Mouse (Mus musculus): ENCODE measurements at regions not wholly inside any gene's neighbourhood (a gene's known extent, or its start where the extent isn't known, plus 50 kb on each side); places are given as distances from the start of the nearest gene placed in this dataset.

GRCm38 (mm10) chr14:76188105-76188645, 77.5 kb downstream of the Nufip1 start:
- ATAC-seq (ENCODE audit: low FRiP score), result no peak
- Histone ChIP-seq H3K4me2 (no peak overlapping the region), H3K9ac (no peak overlapping the region), H3K36me3 (no peaks in the 10 kb centered on the region), H3K4me3 (no peak overlapping the region), H3K27ac (no peak overlapping the region), H3K27me3 (no peaks in the 10 kb centered on the region), H3K9me3 (no peaks in the 10 kb centered on the region), H3K4me1 (replicated peaks) (peaks cover 6% of the 10 kb centered on the region)
- WGBS, result 81% methylated on average over 6 of the region's 6 CpGs

- 75% methylated on average over 10 of the region's 10 CpGs for WGBS
- no peak for ATAC-seq (ENCODE audit: low FRiP score)
- H3K9ac ChIP-seq, result no peak overlapping the region
These were observed 84.6 kb downstream of the Nufip1 start for GRCm38 (mm10) chr14:76195324-76195723.

GRCm38 (mm10) chr14:76197357-76197756, 86.7 kb downstream of the Nufip1 start:
- ATAC-seq (ENCODE audit: low FRiP score), result no peak
- Histone ChIP-seq H3K27me3 (no peaks in the 10 kb centered on the region), H3K4me2 (no peak overlapping the region), H3K4me1 (replicated peaks) (peaks cover 6% of the 10 kb centered on the region; the same call in 1 of the 2 replicates), H3K27ac (no peak overlapping the region), H3K9me3 (no peaks in the 10 kb centered on the region), H3K36me3 (no peaks in the 10 kb centered on the region), H3K9ac (no peak overlapping the region), H3K4me3 (no peak overlapping the region)
- 86% methylated on average over 2 of the region's 2 CpGs for WGBS

More at GRCm38 (mm10) chr14:76195324-76195723, 84.6 kb downstream of the Nufip1 start:
- no peak overlapping the region for H3K27ac ChIP-seq
- no peaks in the 10 kb centered on the region for H3K36me3 ChIP-seq
- H3K4me1 ChIP-seq (replicated peaks), result peaks cover 6% of the 10 kb centered on the region; the same call in 1 of the 2 replicates
- H3K4me2 ChIP-seq, result no peak overlapping the region
- H3K27me3 ChIP-seq, result no peaks in the 10 kb centered on the region
- no peak overlapping the region for H3K4me3 ChIP-seq
- H3K9me3 ChIP-seq, result no peaks in the 10 kb centered on the region

DNA sequence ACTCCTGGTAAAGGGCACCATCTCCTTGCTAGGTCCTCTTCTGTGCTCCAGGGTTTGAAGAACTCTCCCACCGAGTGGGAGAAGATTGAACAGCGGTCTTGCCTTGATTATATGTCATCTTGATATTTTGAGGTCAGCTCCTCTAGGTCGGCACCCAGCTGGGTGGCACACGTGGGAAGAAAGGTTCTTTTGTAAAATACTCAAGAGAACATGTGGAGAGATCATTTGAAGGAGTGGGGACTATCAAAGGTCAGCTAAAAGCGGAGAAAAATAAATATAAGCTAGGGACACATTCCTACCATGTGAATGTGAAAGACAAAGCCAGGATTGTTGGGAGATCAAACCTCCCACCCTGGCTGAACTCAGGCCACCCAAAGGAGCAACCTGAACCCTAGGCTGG, 87.7 kb downstream of the Nufip1 start:
- Histone ChIP-seq H3K36me3 (no peaks in the 10 kb centered on the region), H3K9ac (no peak overlapping the region), H3K27me3 (no peaks in the 10 kb centered on the region), H3K27ac (no peak overlapping the region), H3K4me3 (no peak overlapping the region), H3K4me2 (no peak overlapping the region), H3K9me3 (no peaks in the 10 kb centered on the region), H3K4me1 (replicated peaks) (peaks cover 6% of the 10 kb centered on the region; the same call in 1 of the 2 replicates)
- no peak for ATAC-seq (ENCODE audit: low FRiP score)
- 60% methylated on average over 5 of the region's 5 CpGs for WGBS

DNA sequence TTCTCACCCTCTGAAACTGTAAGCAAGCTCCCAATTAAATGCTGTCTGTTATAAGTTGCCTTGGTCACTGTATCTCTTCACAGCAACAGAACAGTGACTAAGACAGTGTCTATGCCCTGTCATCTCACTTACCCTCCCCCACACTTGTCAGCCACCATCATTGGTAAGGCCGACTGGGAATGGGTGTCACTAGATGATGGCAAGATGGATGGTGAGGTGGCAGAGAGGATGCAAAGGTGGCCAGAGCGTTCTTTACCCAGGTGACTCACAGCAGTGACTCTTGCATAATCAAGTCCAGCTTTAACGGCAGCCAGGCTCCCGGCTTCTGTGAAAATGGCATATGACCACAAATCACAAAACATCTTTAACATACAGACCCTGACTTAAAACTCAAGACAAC, 91.9 kb downstream of the Nufip1 start:
- no peaks in the 10 kb centered on the region for H3K9me3 ChIP-seq
- H3K27me3 ChIP-seq, result no peaks in the 10 kb centered on the region
- ATAC-seq (ENCODE audit: low FRiP score), result no peak
- no peak overlapping the region for H3K9ac ChIP-seq
- no peak overlapping the region for H3K27ac ChIP-seq
- H3K4me3 ChIP-seq, result no peak overlapping the region
- no peaks in the 10 kb centered on the region for H3K36me3 ChIP-seq
- no peak overlapping the region for H3K4me2 ChIP-seq
- H3K4me1 ChIP-seq (replicated peaks), result no peaks in the 10 kb centered on the region
- WGBS, result 94% methylated on average over 4 of the region's 4 CpGs

DNA sequence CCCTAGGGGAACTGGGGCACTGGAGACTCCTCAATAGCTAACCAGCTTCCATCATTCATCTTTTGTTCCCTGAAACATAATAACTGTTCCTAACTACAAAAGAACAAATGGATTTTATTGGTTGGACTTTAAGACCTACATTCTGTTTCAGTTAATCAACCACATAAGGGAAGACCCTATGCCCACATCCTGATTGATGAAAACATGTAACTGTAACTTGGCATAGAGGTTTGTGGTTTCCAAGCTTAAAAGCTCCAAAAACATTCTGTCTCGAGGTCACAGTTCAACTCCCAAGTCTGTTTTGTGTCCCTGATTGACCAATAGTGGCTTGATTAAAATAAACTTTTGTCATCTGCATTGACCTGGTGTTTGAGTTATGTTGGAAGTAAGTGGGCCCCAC, 92.4 kb downstream of the Nufip1 start:
- no peaks in the 10 kb centered on the region for H3K27me3 ChIP-seq
- H3K4me2 ChIP-seq, result no peak overlapping the region
- ATAC-seq (ENCODE audit: low FRiP score), result no peak
- no peak overlapping the region for H3K4me3 ChIP-seq
- WGBS, result 76% methylated on average over 1 of the region's 1 CpGs
- no peaks in the 10 kb centered on the region for H3K4me1 ChIP-seq (replicated peaks)
- H3K36me3 ChIP-seq, result no peaks in the 10 kb centered on the region
- no peak overlapping the region for H3K9ac ChIP-seq
- no peak overlapping the region for H3K27ac ChIP-seq
- H3K9me3 ChIP-seq, result no peaks in the 10 kb centered on the region

DNA sequence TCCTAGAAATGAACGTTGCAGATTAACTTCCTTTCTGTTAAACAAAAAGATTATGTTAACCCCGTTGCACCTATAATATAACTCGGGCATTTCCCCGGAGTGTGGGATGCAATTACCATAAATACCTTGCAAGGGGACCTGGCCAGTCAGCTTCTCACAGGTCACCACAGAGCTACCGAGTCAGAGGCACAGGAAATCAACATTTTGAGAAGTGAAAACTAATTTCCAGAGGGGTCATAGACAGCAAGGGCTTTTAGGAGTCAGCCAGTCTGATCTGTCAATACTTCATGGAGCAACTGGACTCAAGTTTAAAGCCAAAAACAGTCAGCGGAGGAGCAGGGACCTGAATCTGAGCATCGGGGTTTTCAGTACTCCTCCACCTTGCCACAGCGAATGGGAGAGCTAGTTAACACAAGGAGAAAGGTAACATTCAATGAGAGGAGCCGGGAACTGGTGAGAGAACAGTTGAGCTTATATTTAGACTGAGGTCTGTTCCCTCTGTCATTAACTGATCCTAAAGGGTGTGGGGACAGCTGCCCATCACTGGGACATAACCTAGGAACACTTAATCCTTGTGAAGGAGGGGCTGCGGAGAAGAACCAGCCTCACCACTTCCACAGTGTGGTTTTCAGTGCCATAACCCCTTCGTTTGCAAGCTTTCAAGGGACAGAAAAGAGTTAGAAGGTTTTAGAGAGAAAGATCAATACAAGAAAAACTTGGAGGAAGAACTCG, 105.9 kb downstream of the Nufip1 start:
- 84% methylated on average over 12 of the region's 12 CpGs for WGBS
- no peaks in the 10 kb centered on the region for H3K27me3 ChIP-seq
- no peak overlapping the region for H3K4me3 ChIP-seq
- H3K27ac ChIP-seq, result no peak overlapping the region
- H3K4me1 ChIP-seq (replicated peaks), result peaks cover 8% of the 10 kb centered on the region; the same call in 1 of the 2 replicates
- no peak overlapping the region for H3K4me2 ChIP-seq
- ATAC-seq (ENCODE audit: low FRiP score), result no peak
- no peaks in the 10 kb centered on the region for H3K36me3 ChIP-seq
- no peak overlapping the region for H3K9ac ChIP-seq
- peaks cover 8% of the 10 kb centered on the region for H3K9me3 ChIP-seq

DNA sequence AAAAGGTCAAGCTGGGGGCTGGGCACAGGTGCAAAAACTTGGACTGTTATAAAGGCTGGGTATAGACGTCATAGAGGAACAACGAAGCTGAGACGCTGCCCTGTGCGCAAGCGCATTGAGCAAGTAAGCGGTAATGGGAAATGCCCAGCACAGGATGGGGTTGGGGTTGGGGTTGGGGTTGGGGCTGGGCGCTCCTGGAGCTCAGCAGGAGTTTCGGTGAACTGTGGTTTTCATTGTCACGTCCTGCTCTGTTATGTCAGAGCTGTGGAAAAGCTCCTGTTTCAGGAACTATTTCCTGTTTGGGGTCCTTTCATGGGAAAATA, 106.4 kb downstream of the Nufip1 start:
- Histone ChIP-seq H3K4me1 (replicated peaks) (peaks cover 13% of the 10 kb centered on the region; the same call in 1 of the 2 replicates), H3K27me3 (no peaks in the 10 kb centered on the region)
- WGBS, result 79% methylated on average over 9 of the region's 9 CpGs

DNA sequence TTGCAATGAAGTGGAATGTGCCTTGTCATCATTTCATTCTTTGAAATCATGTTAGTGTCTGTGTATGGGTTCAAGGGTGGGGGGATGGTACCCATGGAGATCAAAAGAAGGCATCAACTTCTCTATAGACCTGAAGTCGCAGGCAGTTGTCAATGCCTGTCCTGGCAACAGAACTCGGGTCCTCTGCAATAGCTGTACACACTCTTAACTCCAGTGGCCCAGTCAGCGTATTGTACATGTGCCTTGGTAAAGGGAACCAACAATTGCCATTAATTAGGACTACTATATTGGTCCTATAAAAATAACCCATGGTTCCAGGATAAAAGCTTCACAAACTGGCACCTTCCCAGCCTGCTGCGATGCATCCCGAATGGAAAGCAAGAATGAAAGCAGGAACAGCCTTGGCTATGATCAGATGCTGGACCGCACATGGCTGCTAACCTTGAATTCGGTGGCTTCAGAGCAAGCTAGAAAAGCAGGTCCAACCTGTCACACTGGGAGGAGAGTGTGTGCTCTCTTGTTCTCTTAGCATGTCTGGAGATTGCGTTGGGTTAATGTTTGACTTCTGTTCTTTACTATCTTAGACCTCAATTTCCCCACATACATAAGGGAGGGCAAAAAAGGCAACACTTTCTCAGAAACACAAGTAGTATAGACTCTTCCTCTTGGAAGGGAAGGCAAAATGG, 107.0 kb downstream of the Nufip1 start:
- Histone ChIP-seq H3K27me3 (no peaks in the 10 kb centered on the region), H3K4me3 (no peak overlapping the region), H3K4me2 (no peak overlapping the region), H3K36me3 (no peaks in the 10 kb centered on the region), H3K9me3 (peaks cover 8% of the 10 kb centered on the region), H3K27ac (no peak overlapping the region), H3K9ac (no peak overlapping the region), H3K4me1 (replicated peaks) (peaks cover 19% of the 10 kb centered on the region; the same call in 1 of the 2 replicates)
- no peak for ATAC-seq (ENCODE audit: low FRiP score)
- 89% methylated on average over 8 of the region's 8 CpGs for WGBS

More for the DNA sequence above, 106.4 kb downstream of the Nufip1 start:
- Histone ChIP-seq H3K27ac (no peak overlapping the region), H3K9ac (no peak overlapping the region), H3K4me2 (no peak overlapping the region), H3K4me3 (no peak overlapping the region), H3K9me3 (peaks cover 8% of the 10 kb centered on the region), H3K36me3 (no peaks in the 10 kb centered on the region)
- no peak for ATAC-seq (ENCODE audit: low FRiP score)

- H3K9ac ChIP-seq, result no peak overlapping the region
- no peaks in the 10 kb centered on the region for H3K36me3 ChIP-seq
- peak overlapping the region; percentile 58; the same call in 1 of the 2 replicates for H3K27ac ChIP-seq
- H3K4me2 ChIP-seq, result no peak overlapping the region
- peaks cover 8% of the 10 kb centered on the region for H3K9me3 ChIP-seq
- peaks cover 19% of the 10 kb centered on the region; the same call in 1 of the 2 replicates for H3K4me1 ChIP-seq (replicated peaks)
- no peaks in the 10 kb centered on the region for H3K27me3 ChIP-seq
- peak; percentile 79 for ATAC-seq (ENCODE audit: low FRiP score)
- no peak overlapping the region for H3K4me3 ChIP-seq
- 38% methylated on average over 5 of the region's 5 CpGs for WGBS
These were observed 110.3 kb downstream of the Nufip1 start for GRCm38 (mm10) chr14:76220952-76221351.

DNA sequence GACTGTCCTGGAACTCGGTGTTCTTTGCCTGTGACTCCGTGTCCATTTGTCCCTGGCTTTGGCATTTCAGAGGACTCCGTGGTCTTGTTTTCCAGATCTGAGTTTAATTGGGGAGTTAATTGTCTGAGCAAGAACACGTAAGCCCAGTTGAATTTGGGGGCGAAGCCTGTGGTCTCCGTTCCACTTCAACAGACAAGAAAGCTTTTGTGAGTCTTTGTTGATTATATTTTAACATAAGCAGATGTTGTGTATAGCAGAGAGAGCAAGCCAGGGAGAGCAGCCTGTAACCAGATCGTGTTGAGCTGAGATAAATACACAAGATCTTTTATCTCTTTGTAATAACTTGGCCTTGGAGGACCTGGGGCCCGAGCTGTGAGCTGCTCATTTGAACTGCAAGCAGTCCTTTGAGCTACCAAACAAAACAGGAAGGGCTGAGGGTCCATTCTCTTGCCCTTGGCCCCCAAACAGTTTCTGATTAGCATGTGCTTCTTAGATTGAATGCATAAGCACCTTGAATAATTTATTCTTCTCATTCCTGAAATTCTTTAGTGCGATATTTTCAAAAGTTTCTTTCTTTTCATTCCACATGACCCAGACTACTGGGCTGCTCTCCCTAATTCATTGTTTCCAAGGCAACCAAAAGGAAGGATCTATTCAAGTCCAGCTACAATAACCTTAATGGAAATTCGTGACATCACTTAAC, 111.1 kb downstream of the Nufip1 start:
- H3K36me3 ChIP-seq, result no peaks in the 10 kb centered on the region
- no peak for ATAC-seq (ENCODE audit: low FRiP score)
- peak overlapping the region; percentile 52 for H3K27ac ChIP-seq

GRCm38 (mm10) chr14:76222320-76222626, 111.6 kb downstream of the Nufip1 start:
- H3K36me3 ChIP-seq, result no peaks in the 10 kb centered on the region
- peak overlapping the region; percentile 15; the same call in 1 of the 2 replicates for H3K27ac ChIP-seq
- peaks cover 8% of the 10 kb centered on the region for H3K9me3 ChIP-seq
- no peak overlapping the region for H3K9ac ChIP-seq
- H3K4me1 ChIP-seq (replicated peaks), result peaks cover 19% of the 10 kb centered on the region; the same call in 1 of the 2 replicates
- H3K4me2 ChIP-seq, result no peak overlapping the region
- H3K4me3 ChIP-seq, result no peak overlapping the region
- 71% methylated on average over 1 of the region's 1 CpGs for WGBS
- ATAC-seq (ENCODE audit: low FRiP score), result no peak
- no peaks in the 10 kb centered on the region for H3K27me3 ChIP-seq

More for the DNA sequence above, 111.1 kb downstream of the Nufip1 start:
- Histone ChIP-seq H3K27me3 (no peaks in the 10 kb centered on the region), H3K4me2 (no peak overlapping the region), H3K4me3 (no peak overlapping the region), H3K9me3 (peaks cover 8% of the 10 kb centered on the region), H3K4me1 (replicated peaks) (peaks cover 19% of the 10 kb centered on the region; the same call in 1 of the 2 replicates), H3K9ac (no peak overlapping the region)
- whole genome bisulfite sequencing, result 29% methylated on average over 10 of the region's 10 CpGs
